Mouse (Mus musculus) MEL (cell line): ENCODE data around the gene Rgl1. TPM values are rescaled to one million over a fixed set of nuclear protein-coding genes. Genes with fewer than 3 reads are reported as not detected.

ENCODE experiments used
- DNase-seq: peaks from one replicate; pipeline ENCODE4 v3.0.0; 2011; ENCODE audit warnings: low read depth, low spot score
- H3K27ac ChIP-seq: 2 replicates; pipeline ENCODE4 v1.5.1; 2012; ENCODE audit warnings: low read depth, mild to moderate bottlenecking, control low read depth, low read length, moderate library complexity; ENCODE audit not compliant: control insufficient read depth
- H3K27me3 ChIP-seq, 2 experiments: fragments of 150-350 bp in 1 of 2; sonication (generic) in 1 of 2; 2 replicates each; pipeline ENCODE4 v1.6.1; 2012; ENCODE audit warnings: low read length in 2 of 2, mild to moderate bottlenecking in 2 of 2, improper control_type of control experiment in 1 of 2, moderate library complexity in 1 of 2; ENCODE audit not compliant: insufficient read depth in 2 of 2, control insufficient read depth in 1 of 2
- H3K36me3 ChIP-seq, 2 experiments: 2 replicates each; pipeline ENCODE4 v1.6.1; 2012 to 2014; ENCODE audit warnings: low read length in 2 of 2, improper control_type of control experiment in 1 of 2, inconsistent platforms in 1 of 2, mild to moderate bottlenecking in 1 of 2; ENCODE audit not compliant: insufficient read depth in 2 of 2, control insufficient read depth in 1 of 2
- H3K4me1 ChIP-seq, 2 experiments: fragments of 150-350 bp in 1 of 2; sonication (generic) in 1 of 2; 2 replicates each; pipeline ENCODE4 v1.6.1; 2012; ENCODE audit warnings: low read length in 2 of 2, improper control_type of control experiment in 1 of 2, mild to moderate bottlenecking in 1 of 2; ENCODE audit not compliant: insufficient read depth in 2 of 2, control insufficient read depth in 1 of 2
- H3K4me3 ChIP-seq, 2 experiments: fragments of 150-350 bp in 1 of 2; sonication (generic) in 1 of 2; 2 replicates each; pipeline ENCODE4 v1.5.1; 2012; ENCODE audit warnings: low read depth in 2 of 2, low read length in 2 of 2, mild to moderate bottlenecking in 2 of 2, moderate library complexity in 2 of 2, control low read depth in 1 of 2, improper control_type of control experiment in 1 of 2; ENCODE audit not compliant: control insufficient read depth in 1 of 2, insufficient read depth in 1 of 2
- H3K79me2 ChIP-seq: 2 replicates; pipeline ENCODE4 v1.6.1; 2012; ENCODE audit warnings: mild to moderate bottlenecking, low read length, moderate library complexity; ENCODE audit not compliant: control insufficient read depth, poor library complexity, insufficient read depth
- H3K9ac ChIP-seq: 2 replicates; pipeline ENCODE4 v1.6.1; 2012; ENCODE audit warnings: low read depth, mild to moderate bottlenecking, control low read depth, low read length, moderate library complexity; ENCODE audit not compliant: control insufficient read depth, poor library complexity, severe bottlenecking
- H3K9me3 ChIP-seq: fragments of 150-350 bp; sonication (generic); replicated peaks from 2 replicates; pipeline ENCODE4 v1.6.1; 2012; ENCODE audit warnings: mild to moderate bottlenecking, low read length, improper control_type of control experiment, moderate library complexity; ENCODE audit not compliant: insufficient read depth
- BHLHE40 ChIP-seq: IDR thresholded peaks from 2 replicates; pipeline ENCODE4 v1.6.1; 2012; ENCODE audit warnings: low read depth, mild to moderate bottlenecking, inconsistent platforms, low read length, improper control_type of control experiment, borderline replicate concordance
- CHD1 ChIP-seq: IDR thresholded peaks from 2 replicates; pipeline ENCODE4 v1.6.1; 2012; ENCODE audit warnings: low read depth, mild to moderate bottlenecking, inconsistent platforms, low read length, improper control_type of control experiment
- CHD2 ChIP-seq: IDR thresholded peaks from 2 replicates; pipeline ENCODE4 v1.6.1; 2011; ENCODE audit warnings: low read length, improper control_type of control experiment
- CTCF ChIP-seq, 3 experiments: IDR thresholded peaks in 2 of 3; conservative IDR thresholded peaks in 1 of 3; 2 replicates each; pipeline ENCODE4 v1.5.1; 2011 to 2012; ENCODE audit warnings: low read length in 3 of 3, low read depth in 2 of 3, mild to moderate bottlenecking in 2 of 3, improper control_type of control experiment in 1 of 3, inconsistent platforms in 1 of 3, mixed read lengths in 1 of 3, moderate library complexity in 1 of 3; ENCODE audit not compliant: control insufficient read depth in 1 of 3, insufficient read depth in 1 of 3, poor library complexity in 1 of 3, severe bottlenecking in 1 of 3
- E2F4 ChIP-seq: IDR thresholded peaks from 2 replicates; pipeline ENCODE4 v1.6.1; 2011; ENCODE audit warnings: low read depth, low read length, improper control_type of control experiment, borderline replicate concordance
- ELF1 ChIP-seq: IDR thresholded peaks from 2 replicates; pipeline ENCODE4 v1.6.1; 2014; ENCODE audit warnings: low read depth, mild to moderate bottlenecking, inconsistent platforms, low read length, improper control_type of control experiment, moderate library complexity
- EP300 ChIP-seq, 2 experiments: IDR thresholded peaks; 2 replicates each; pipeline ENCODE4 v1.6.1; 2011; ENCODE audit warnings: improper control_type of control experiment in 2 of 2, low read length in 2 of 2, low read depth in 1 of 2, mild to moderate bottlenecking in 1 of 2
- ETS1 ChIP-seq: IDR thresholded peaks from 2 replicates; pipeline ENCODE4 v1.6.1; 2012; ENCODE audit warnings: low read depth, mild to moderate bottlenecking, inconsistent platforms, low read length, improper control_type of control experiment, moderate library complexity
- GATA1 ChIP-seq: IDR thresholded peaks from 2 replicates; pipeline ENCODE4 v1.6.1; 2011; ENCODE audit warnings: low read depth, low read length, improper control_type of control experiment
- JUND ChIP-seq: IDR thresholded peaks from 2 replicates; pipeline ENCODE4 v1.6.1; 2011; ENCODE audit warnings: low read depth, mild to moderate bottlenecking, improper control_type of control experiment, low read length
- KAT2A ChIP-seq: conservative IDR thresholded peaks from 2 replicates; pipeline ENCODE4 v1.6.1; 2012; ENCODE audit warnings: low read depth, low read length, improper control_type of control experiment, inconsistent platforms
- MAFK ChIP-seq: IDR thresholded peaks from 2 replicates; pipeline ENCODE4 v1.6.1; 2011; ENCODE audit warnings: low read depth, mild to moderate bottlenecking, low read length, improper control_type of control experiment, borderline replicate concordance
- MAZ ChIP-seq: IDR thresholded peaks from 2 replicates; pipeline ENCODE4 v1.6.1; 2012; ENCODE audit warnings: low read depth, mild to moderate bottlenecking, inconsistent platforms, low read length, improper control_type of control experiment
- MEF2A ChIP-seq: IDR thresholded peaks from 2 replicates; pipeline ENCODE4 v1.6.1; 2014; ENCODE audit warnings: low read depth, mild to moderate bottlenecking, inconsistent platforms, low read length, improper control_type of control experiment; ENCODE audit not compliant: poor library complexity, insufficient replicate concordance, severe bottlenecking; ENCODE audit errors: extremely low read depth
- MXI1 ChIP-seq: IDR thresholded peaks from 2 replicates; pipeline ENCODE4 v1.6.1; 2011; ENCODE audit warnings: mild to moderate bottlenecking, low read depth, low read length, improper control_type of control experiment
- MYB ChIP-seq: IDR thresholded peaks from 2 replicates; pipeline ENCODE4 v1.6.1; 2011; ENCODE audit warnings: mild to moderate bottlenecking, low read depth, low read length, improper control_type of control experiment
- MYC ChIP-seq: IDR thresholded peaks from 2 replicates; pipeline ENCODE4 v1.6.1; 2011; ENCODE audit warnings: low read depth, mild to moderate bottlenecking, low read length, improper control_type of control experiment, moderate library complexity
- NRF1 ChIP-seq: IDR thresholded peaks from 2 replicates; pipeline ENCODE4 v1.6.1; 2014; ENCODE audit warnings: low read depth, mild to moderate bottlenecking, inconsistent platforms, low read length, improper control_type of control experiment, moderate library complexity; ENCODE audit not compliant: poor library complexity, insufficient read depth, severe bottlenecking
- POLR2A ChIP-seq, 2 experiments: IDR thresholded peaks; 2 replicates each; pipeline ENCODE4 v1.6.1; 2011 to 2012; ENCODE audit warnings: low read length in 2 of 2, mild to moderate bottlenecking in 2 of 2, control low read depth in 1 of 2, improper control_type of control experiment in 1 of 2, low read depth in 1 of 2, moderate library complexity in 1 of 2; ENCODE audit not compliant: control insufficient read depth in 1 of 2, insufficient read depth in 1 of 2, poor library complexity in 1 of 2
- RCOR1 ChIP-seq: IDR thresholded peaks from 2 replicates; pipeline ENCODE4 v1.6.1; 2012; ENCODE audit warnings: low read depth, mild to moderate bottlenecking, inconsistent platforms, low read length, improper control_type of control experiment
- SIN3A ChIP-seq: IDR thresholded peaks from 2 replicates; pipeline ENCODE4 v1.6.1; 2012; ENCODE audit warnings: low read length, improper control_type of control experiment, inconsistent platforms
- TAL1 ChIP-seq: IDR thresholded peaks from 2 replicates; pipeline ENCODE4 v1.6.1; 2012; ENCODE audit warnings: mild to moderate bottlenecking, inconsistent platforms, low read length, moderate library complexity, mixed read lengths
- USF1 ChIP-seq: IDR thresholded peaks from 2 replicates; pipeline ENCODE4 v1.6.1; 2014; ENCODE audit warnings: low read depth, mild to moderate bottlenecking, inconsistent platforms, low read length, improper control_type of control experiment, moderate library complexity
- polyA plus RNA-seq, 2 experiments: library from polyadenylated mRNA; stranded (reverse) in 1 of 2; unstranded in 1 of 2; fragments of >175 nt in 1 of 2; fragments of >200 nt in 1 of 2; gene quantifications; 2 replicates each; pipeline versions ENCODE4 v1.2.1 to v1.2.4; 2012; ENCODE audit warnings: low replicate concordance in 2 of 2, low read depth in 1 of 2; ENCODE audit not compliant: insufficient read length in 2 of 2, insufficient read depth in 1 of 2, missing spikeins in 1 of 2
- total RNA-seq: library from RNA; depleted of rRNA; stranded (reverse); fragments of 300-350 nt; gene quantifications from 2 replicates; pipeline ENCODE4 v1.2.3, GENCODE M21; 2012

Rgl1 gene
- total and polyA plus RNA-seq, 3 experiments: 0.12 to 0.39 TPM; not detected in 1

- Histone ChIP-seq H3K4me1 (peaks cover 9 to 46% of the 10 kb centered on the region in 2 experiments), H3K4me3 (no peak overlapping the region), H3K27me3 (no peaks in the 10 kb centered on the region), H3K9me3 (no peaks in the 10 kb centered on the region), H3K27ac (no peak overlapping the region; the same call in 1 of the 2 replicates), H3K36me3 (peaks cover 9 to 30% of the 10 kb centered on the region in 2 experiments), H3K9ac (no peak overlapping the region), H3K79me2 (peaks cover 15% of the 10 kb centered on the region)
- TF ChIP-seq MYB (no peak), USF1 (no peak), ETS1 (0 out of 2 replicates have a peak, but pooled peaks have one; percentile 16)
- DNase-seq: no peak
These were observed 43.5 kb upstream of the Rgl1 start for GRCm38 (mm10) chr1:152809541-152810252.

DNA sequence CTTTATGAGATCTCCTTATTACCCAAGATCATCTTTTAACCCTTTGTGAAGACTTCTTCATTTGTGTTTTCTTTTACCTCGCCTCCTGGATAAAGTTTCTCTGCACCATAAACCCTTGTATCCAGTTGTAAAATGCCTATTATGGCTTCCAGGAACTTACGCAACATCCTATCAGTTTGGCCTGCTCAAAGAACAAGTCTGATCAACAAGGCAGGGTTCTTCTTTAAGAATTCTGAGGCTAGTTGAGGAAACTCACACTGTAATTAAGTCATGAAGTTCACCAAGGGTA, 42.2 kb upstream of the Rgl1 start:
- no peak for DNase-seq
- no peaks in the 10 kb centered on the region for H3K9me3 ChIP-seq
- peaks cover 4 to 25% of the 10 kb centered on the region in 2 experiments for H3K36me3 ChIP-seq
- peaks cover 15% of the 10 kb centered on the region for H3K79me2 ChIP-seq
- peak overlapping the region; percentile 70 to 90 for H3K4me3 ChIP-seq
- H3K27ac ChIP-seq: peak overlapping the region; percentile 63
- H3K9ac ChIP-seq: peak overlapping the region; percentile 90
- TF ChIP-seq BHLHE40 (no peak), EP300 (IDR thresholded peaks at IDR 0.05; ENCODE audit: low read depth in 1 of 2, low read length in 2 of 2) (0 out of 4 replicates have a peak, but pooled peaks of 1 of the 2 experiments have one; percentile 17)
- peaks cover 9 to 38% of the 10 kb centered on the region in 2 experiments for H3K4me1 ChIP-seq
- no peaks in the 10 kb centered on the region for H3K27me3 ChIP-seq

- Histone ChIP-seq H3K27me3 (no peaks in the 10 kb centered on the region), H3K9me3 (no peaks in the 10 kb centered on the region), H3K27ac (peak overlapping the region; percentile 63), H3K4me1 (peaks cover 9 to 35% of the 10 kb centered on the region in 2 experiments), H3K4me3 (peak overlapping the region; percentile 70 to 90), H3K36me3 (peaks cover 4 to 22% of the 10 kb centered on the region in 2 experiments), H3K9ac (peak overlapping the region; percentile 90), H3K79me2 (peaks cover 15% of the 10 kb centered on the region)
- peak; percentile 85 for DNase-seq
- TF ChIP-seq ETS1 (no peak), MAFK (no peak), NRF1 (no peak), BHLHE40 (no peak), JUND (no peak), KAT2A (no peak), TAL1 (no peak), E2F4 (no peak), POLR2A (IDR thresholded peaks at IDR 0.05; ENCODE audit: control insufficient read depth in 1 of 2, insufficient read depth in 1 of 2, low read depth in 1 of 2, low read length in 2 of 2, poor library complexity in 1 of 2) (peak in 1 of 2 experiments; percentile 67; a peak in 2 of 4 replicates), MEF2A (no peak), ELF1 (peak; percentile 40), CHD1 (no peak), SIN3A (peak; percentile 46), GATA1 (no peak), MYC (no peak), CHD2 (no peak), RCOR1 (no peak), MAZ (no peak), MXI1 (no peak), CTCF (IDR thresholded peaks at IDR 0.05 in 2 of 3, conservative IDR thresholded peaks at IDR 0.05 in 1 of 3; ENCODE audit: control insufficient read depth in 1 of 3, insufficient read depth in 1 of 3, low read depth in 2 of 3, low read length in 3 of 3, poor library complexity in 1 of 3, severe bottlenecking in 1 of 3) (no peak)
These were observed 41.7 kb upstream of the Rgl1 start for GRCm38 (mm10) chr1:152807619-152808391.
